Mouse (Mus musculus) midbrain, embryonic 12.5 days (tissue): ENCODE data around the gene Gpr35. TPM values are rescaled to one million over a fixed set of nuclear protein-coding genes. Genes with fewer than 3 reads are reported as not detected.

Experiments
- ATAC-seq: fragments of 200-750 bp; cut with Nextera tagmentation; 2 replicates; pipeline ENCODE4 v1.8.0; 2017; ENCODE audit warnings: low read depth, moderate TSS enrichment, moderate library complexity; ENCODE audit not compliant: low FRiP score
- H3K27ac ChIP-seq: fragments of 300-500 bp; sonication (generic); replicated peaks from 2 replicates; pipeline ENCODE4 v1.5.1; 2016; ENCODE audit warnings: mild to moderate bottlenecking
- H3K27me3 ChIP-seq: fragments of 300-500 bp; sonication (generic); 2 replicates; pipeline ENCODE4 v1.6.1; 2016; ENCODE audit warnings: mild to moderate bottlenecking
- H3K36me3 ChIP-seq: fragments of 300-500 bp; sonication (generic); 2 replicates; pipeline ENCODE4 v1.6.1; 2016
- H3K4me1 ChIP-seq: fragments of 300-500 bp; sonication (generic); 2 replicates; pipeline ENCODE4 v1.6.1; 2016
- H3K4me2 ChIP-seq: fragments of 300-500 bp; sonication (generic); replicated peaks from 2 replicates; pipeline ENCODE4 v1.6.1; 2016; ENCODE audit warnings: mild to moderate bottlenecking, moderate library complexity
- H3K4me3 ChIP-seq: fragments of 300-500 bp; sonication (generic); 2 replicates; pipeline ENCODE4 v1.5.1; 2016; ENCODE audit warnings: mild to moderate bottlenecking
- H3K9ac ChIP-seq: fragments of 300-500 bp; sonication (generic); replicated peaks from 2 replicates; pipeline ENCODE4 v1.6.1; 2016; ENCODE audit warnings: mild to moderate bottlenecking, moderate library complexity
- H3K9me3 ChIP-seq: fragments of 300-500 bp; sonication (generic); 2 replicates; pipeline ENCODE4 v1.6.1; 2016; ENCODE audit warnings: mild to moderate bottlenecking
- WGBS: fragments of 180-500 bp; shearing (Covaris S2); methylation state at CpG from one replicate; pipeline ENCODE4 v1.1.7; 2016; 5-methylcytosine and 5-hydroxymethylcytosine counted together
- polyA plus RNA-seq: library from polyadenylated mRNA; unstranded; fragments of >200 nt; fragmentation: Nextera tagmentation; extraction: Ambion mirVana; gene quantifications from 2 replicates; pipeline ENCODE4 v1.2.1, GENCODE M21; 2016

The Gpr35 gene
- polyA plus RNA-seq, 1 experiment from 2014 or later = 0.27 TPM

GRCm38 (mm10) chr1:92992214-92992855, 41.7 kb downstream of the Gpr35 start:
- no peaks in the 10 kb centered on the region for H3K36me3 ChIP-seq
- H3K27me3 ChIP-seq = no peaks in the 10 kb centered on the region
- H3K9me3 ChIP-seq = no peaks in the 10 kb centered on the region
- no peak for ATAC-seq
- H3K4me1 ChIP-seq = no peaks in the 10 kb centered on the region
- H3K4me2 ChIP-seq = no peak overlapping the region
- H3K9ac ChIP-seq = no peak overlapping the region
- H3K27ac ChIP-seq = no peak overlapping the region
- no peak overlapping the region for H3K4me3 ChIP-seq
- WGBS = 80% methylated on average over 6 of the region's 6 CpGs

DNA sequence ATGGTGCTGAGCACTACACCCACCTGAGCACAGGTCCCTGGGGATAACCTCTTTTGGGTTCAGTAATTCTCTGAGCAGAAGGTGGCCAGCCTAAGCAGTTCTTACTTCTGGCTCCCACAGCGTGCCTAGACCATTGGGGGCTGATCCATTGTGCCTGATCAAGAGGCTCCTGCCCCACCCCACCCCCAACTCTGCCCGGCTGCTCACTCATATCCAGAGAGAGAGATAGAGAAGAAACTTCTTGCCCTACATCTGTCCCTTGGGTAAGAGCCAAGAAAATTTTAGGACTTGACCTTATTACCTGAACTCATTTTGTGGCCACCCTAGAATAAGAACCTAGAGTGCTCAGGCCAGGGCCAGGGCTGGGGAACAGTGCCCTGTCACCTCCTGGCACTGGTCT, 42.2 kb downstream of the Gpr35 start:
- no peak for ATAC-seq
- H3K27me3 ChIP-seq = no peaks in the 10 kb centered on the region
- H3K4me3 ChIP-seq = no peak overlapping the region
- no peaks in the 10 kb centered on the region for H3K36me3 ChIP-seq
- H3K9ac ChIP-seq = no peak overlapping the region
- no peak overlapping the region for H3K4me2 ChIP-seq
- H3K27ac ChIP-seq = no peak overlapping the region
- no peaks in the 10 kb centered on the region for H3K4me1 ChIP-seq
- no peaks in the 10 kb centered on the region for H3K9me3 ChIP-seq
- 70% methylated on average over 2 of the region's 2 CpGs for WGBS

- no peak within 1 kb of the TSS for H3K4me3 ChIP-seq
- H3K36me3 ChIP-seq = no peaks in the 10 kb centered on the region
- H3K9me3 ChIP-seq = no peaks in the 10 kb centered on the region
- H3K27ac ChIP-seq = no peak within 1 kb of the TSS
- H3K4me1 ChIP-seq = no peaks in the 10 kb centered on the region
- H3K4me2 ChIP-seq = no peak within 1 kb of the TSS
- no peak within 1 kb of the TSS for H3K9ac ChIP-seq
- ATAC-seq = no peak
- WGBS = 80% methylated on average over 7 of the region's 7 CpGs
- H3K27me3 ChIP-seq = no peaks in the 10 kb centered on the region
These were observed 55.4 kb downstream of the Gpr35 start, which contains the start of gene Aqp12 for GRCm38 (mm10) chr1:93006061-93006460. Aqp12 (plus strand) TSS chr1:93006334.

GRCm38 (mm10) chr1:93009196-93009595, 58.5 kb downstream of the Gpr35 start:
- Histone ChIP-seq H3K9ac (no peak overlapping the region), H3K27ac (no peak overlapping the region), H3K9me3 (no peaks in the 10 kb centered on the region), H3K4me2 (no peak overlapping the region), H3K27me3 (no peaks in the 10 kb centered on the region), H3K4me1 (no peaks in the 10 kb centered on the region), H3K4me3 (no peak overlapping the region), H3K36me3 (no peaks in the 10 kb centered on the region)
- no peak for ATAC-seq
- WGBS = 79% methylated on average over 4 of the region's 4 CpGs

DNA sequence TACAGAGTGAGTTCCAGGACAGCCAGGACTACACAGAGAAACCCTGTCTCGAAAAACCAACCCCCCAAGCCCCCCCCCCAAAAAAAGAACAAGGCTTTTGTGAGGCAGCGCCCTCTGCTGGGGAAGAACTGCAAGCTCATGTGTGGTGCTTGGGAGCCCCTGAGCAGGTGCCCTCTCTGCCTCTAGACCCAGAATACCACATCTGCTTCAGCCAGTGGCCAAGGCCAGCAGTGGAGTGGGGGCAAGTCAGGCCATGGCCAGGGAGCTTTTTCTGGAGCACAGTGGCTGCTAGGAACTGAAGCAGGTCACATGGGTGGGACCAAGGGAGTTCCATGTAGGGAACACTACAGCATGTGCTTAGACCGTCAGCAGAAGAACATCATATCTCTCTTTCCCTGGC, 60.1 kb downstream of the Gpr35 start:
- no peaks in the 10 kb centered on the region for H3K27me3 ChIP-seq
- H3K4me1 ChIP-seq = no peaks in the 10 kb centered on the region
- H3K4me2 ChIP-seq = no peak overlapping the region
- no peaks in the 10 kb centered on the region for H3K9me3 ChIP-seq
- 39% methylated on average over 3 of the region's 3 CpGs for WGBS
- H3K9ac ChIP-seq = no peak overlapping the region
- H3K4me3 ChIP-seq = no peak overlapping the region
- H3K36me3 ChIP-seq = no peaks in the 10 kb centered on the region
- H3K27ac ChIP-seq = no peak overlapping the region
- ATAC-seq = 0 out of 2 replicates have a peak, but pooled peaks have one; percentile 31

GRCm38 (mm10) chr1:93012103-93012585, 61.5 kb downstream of the Gpr35 start:
- Histone ChIP-seq H3K4me2 (no peak overlapping the region), H3K27me3 (no peaks in the 10 kb centered on the region), H3K27ac (no peak overlapping the region), H3K4me1 (no peaks in the 10 kb centered on the region), H3K4me3 (no peak overlapping the region), H3K9ac (no peak overlapping the region), H3K9me3 (no peaks in the 10 kb centered on the region), H3K36me3 (peaks cover 4% of the 10 kb centered on the region; the same call in 1 of the 2 replicates)
- no peak for ATAC-seq
- 85% methylated on average over 7 of the region's 7 CpGs for WGBS

- ATAC-seq = no peak
- H3K9ac ChIP-seq = no peak overlapping the region
- H3K27ac ChIP-seq = no peak overlapping the region
- H3K4me2 ChIP-seq = no peak overlapping the region
- peaks cover 15% of the 10 kb centered on the region for H3K36me3 ChIP-seq
- no peaks in the 10 kb centered on the region for H3K9me3 ChIP-seq
- WGBS = 82% methylated on average over 4 of the region's 4 CpGs
- H3K4me1 ChIP-seq = no peaks in the 10 kb centered on the region
- no peak overlapping the region for H3K4me3 ChIP-seq
- H3K27me3 ChIP-seq = no peaks in the 10 kb centered on the region
These were observed 62.7 kb downstream of the Gpr35 start for GRCm38 (mm10) chr1:93013367-93013766.

GRCm38 (mm10) chr1:93014460-93014859, 63.8 kb downstream of the Gpr35 start:
- Histone ChIP-seq H3K9me3 (no peaks in the 10 kb centered on the region), H3K27ac (no peak overlapping the region), H3K36me3 (peaks cover 26% of the 10 kb centered on the region), H3K4me1 (no peaks in the 10 kb centered on the region), H3K27me3 (no peaks in the 10 kb centered on the region), H3K4me3 (no peak overlapping the region), H3K9ac (no peak overlapping the region), H3K4me2 (no peak overlapping the region)
- ATAC-seq = no peak; the same call in 1 of the 2 replicates

GRCm38 (mm10) chr1:93015136-93015535, 64.5 kb downstream of the Gpr35 start:
- H3K27me3 ChIP-seq = no peaks in the 10 kb centered on the region
- no peak for ATAC-seq
- H3K36me3 ChIP-seq = peaks cover 33% of the 10 kb centered on the region
- no peak overlapping the region for H3K27ac ChIP-seq
- H3K4me2 ChIP-seq = no peak overlapping the region
- 61% methylated on average over 2 of the region's 2 CpGs for WGBS
- no peaks in the 10 kb centered on the region for H3K4me1 ChIP-seq
- H3K4me3 ChIP-seq = no peak overlapping the region
- no peak overlapping the region; the same call in 1 of the 2 replicates for H3K9ac ChIP-seq
- H3K9me3 ChIP-seq = no peaks in the 10 kb centered on the region

DNA sequence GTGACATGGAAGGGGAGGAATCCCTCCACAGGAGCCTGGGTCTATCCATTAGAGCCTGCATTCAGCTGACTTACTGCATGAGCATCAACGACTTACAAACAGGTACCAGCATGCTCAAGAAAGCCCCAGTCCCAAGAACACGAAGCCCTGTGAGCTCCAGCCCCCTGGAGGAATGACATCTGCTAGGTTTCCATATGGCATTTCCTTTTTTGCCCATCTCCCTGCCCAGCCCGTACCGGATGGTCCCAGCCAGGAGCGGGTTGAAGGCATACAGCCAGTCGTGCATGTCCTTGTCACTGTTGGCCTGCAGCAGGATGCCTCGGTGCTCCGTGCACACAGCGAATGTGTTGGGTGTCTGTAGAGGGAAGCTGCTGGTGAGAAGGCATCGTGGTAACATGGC, 68.1 kb downstream of the Gpr35 start:
- H3K27me3 ChIP-seq = no peaks in the 10 kb centered on the region
- no peaks in the 10 kb centered on the region for H3K4me1 ChIP-seq
- no peak overlapping the region for H3K4me3 ChIP-seq
- WGBS = 91% methylated on average over 10 of the region's 10 CpGs
- H3K4me2 ChIP-seq = no peak overlapping the region
- H3K9ac ChIP-seq = no peak overlapping the region
- no peak for ATAC-seq
- H3K9me3 ChIP-seq = no peaks in the 10 kb centered on the region
- no peak overlapping the region for H3K27ac ChIP-seq
- H3K36me3 ChIP-seq = peaks cover 69% of the 10 kb centered on the region

- ATAC-seq = no peak
- Histone ChIP-seq H3K4me2 (no peak overlapping the region), H3K27ac (no peak overlapping the region), H3K36me3 (peaks cover 88% of the 10 kb centered on the region), H3K27me3 (no peaks in the 10 kb centered on the region), H3K4me1 (no peaks in the 10 kb centered on the region), H3K9me3 (no peaks in the 10 kb centered on the region), H3K4me3 (no peak overlapping the region), H3K9ac (no peak overlapping the region)
- 80% methylated on average over 4 of the region's 4 CpGs for WGBS
These were observed 69.9 kb downstream of the Gpr35 start for GRCm38 (mm10) chr1:93020602-93021001.

DNA sequence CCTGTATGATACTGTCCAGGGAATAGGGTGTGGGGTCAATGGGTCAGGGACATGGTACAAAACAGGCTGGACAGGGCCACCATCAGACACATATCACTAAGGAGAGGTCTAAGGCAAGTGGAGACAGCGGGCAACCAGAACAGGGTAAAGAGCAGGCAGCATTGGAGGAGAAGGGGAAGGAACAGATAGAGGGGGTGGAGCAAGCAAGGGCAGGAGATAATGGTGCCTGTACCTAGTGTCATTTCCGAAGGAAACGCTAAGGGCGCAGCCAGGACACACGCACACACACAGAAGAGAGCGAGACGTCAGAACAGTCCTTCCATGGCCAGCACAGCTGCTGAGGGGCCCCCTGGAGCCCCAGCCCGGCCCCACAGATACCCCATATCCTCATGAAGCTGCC, 75.9 kb downstream of the Gpr35 start:
- Histone ChIP-seq H3K9me3 (no peaks in the 10 kb centered on the region), H3K27me3 (no peaks in the 10 kb centered on the region), H3K4me3 (no peak overlapping the region), H3K27ac (no peak overlapping the region), H3K36me3 (peaks cover 89% of the 10 kb centered on the region), H3K9ac (no peak overlapping the region), H3K4me1 (no peaks in the 10 kb centered on the region), H3K4me2 (no peak overlapping the region)
- ATAC-seq = no peak
- 85% methylated on average over 8 of the region's 8 CpGs for WGBS

DNA sequence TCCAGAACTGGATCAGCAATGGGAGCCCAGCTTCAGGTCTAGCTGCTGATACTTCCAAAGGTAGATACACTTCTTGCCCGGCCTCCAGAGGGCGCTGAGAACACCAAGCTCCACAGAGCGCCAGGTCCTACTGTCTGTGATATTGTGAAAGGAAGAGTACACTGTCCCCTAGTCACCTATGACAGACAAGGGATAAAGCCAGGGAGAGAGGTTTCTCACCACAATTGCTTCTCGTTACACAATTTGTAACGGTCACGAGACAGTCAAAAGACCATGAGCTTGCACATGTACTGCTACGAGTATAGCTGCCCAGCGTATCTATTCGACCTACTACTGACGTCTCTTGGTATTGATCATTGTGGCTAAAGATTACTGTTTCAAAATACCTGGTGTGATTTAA, 78.7 kb downstream of the Gpr35 start:
- Histone ChIP-seq H3K4me2 (no peak overlapping the region), H3K9me3 (no peaks in the 10 kb centered on the region), H3K27ac (no peak overlapping the region), H3K36me3 (peaks cover 81% of the 10 kb centered on the region), H3K4me1 (no peaks in the 10 kb centered on the region), H3K9ac (no peak overlapping the region), H3K4me3 (no peak overlapping the region), H3K27me3 (no peaks in the 10 kb centered on the region)
- ATAC-seq = no peak
- WGBS = 90% methylated on average over 10 of the region's 10 CpGs
